Mouse (Mus musculus) neural tube, embryonic 11.5 days (tissue): Measurements from ENCODE around the gene Cbr3. TPM values are rescaled to one million over a fixed set of nuclear protein-coding genes. Genes with fewer than 3 reads are reported as not detected.

Experiments
- ATAC-seq: fragments of 200-750 bp; cut with Nextera tagmentation; 2 replicates; pipeline ENCODE4 v1.8.0; 2017; ENCODE audit warnings: moderate number of reproducible peaks, mild to moderate bottlenecking, moderate TSS enrichment, moderate library complexity; ENCODE audit not compliant: insufficient read depth, low FRiP score, low TSS enrichment
- DNase-seq: peaks from one replicate; pipeline ENCODE4 v3.0.0-alpha.2; 2015; ENCODE audit warnings: low spot score
- H3K27ac ChIP-seq: fragments of 300-500 bp; sonication (generic); 2 replicates; pipeline ENCODE4 v1.5.1; 2014; ENCODE audit warnings: low read depth, mild to moderate bottlenecking, low read length
- H3K27me3 ChIP-seq: fragments of 300-500 bp; sonication (generic); 2 replicates; pipeline ENCODE4 v1.6.1; 2014; ENCODE audit warnings: mild to moderate bottlenecking, low read length, mixed read lengths; ENCODE audit not compliant: control insufficient read depth, insufficient read depth
- H3K36me3 ChIP-seq: fragments of 300-500 bp; sonication (generic); 2 replicates; pipeline ENCODE4 v1.6.1; 2014; ENCODE audit warnings: mild to moderate bottlenecking, low read length, moderate library complexity, mixed read lengths; ENCODE audit not compliant: control insufficient read depth, insufficient read depth
- H3K4me1 ChIP-seq: fragments of 300-500 bp; sonication (generic); 2 replicates; pipeline ENCODE4 v1.6.1; 2014; ENCODE audit warnings: low read length, mixed read lengths; ENCODE audit not compliant: control insufficient read depth, insufficient read depth
- H3K4me2 ChIP-seq: fragments of 300-500 bp; sonication (generic); 2 replicates; pipeline ENCODE4 v1.6.1; 2014; ENCODE audit warnings: low read depth, mild to moderate bottlenecking, moderate library complexity
- H3K4me3 ChIP-seq: fragments of 300-500 bp; sonication (generic); 2 replicates; pipeline ENCODE4 v1.5.1; 2014; ENCODE audit warnings: low read depth, low read length
- H3K9ac ChIP-seq: fragments of 300-500 bp; sonication (generic); 2 replicates; pipeline ENCODE4 v1.6.1; 2014; ENCODE audit warnings: mild to moderate bottlenecking, low read length
- H3K9me3 ChIP-seq: fragments of 300-500 bp; sonication (generic); 2 replicates; pipeline ENCODE4 v1.6.1; 2016; ENCODE audit warnings: low read length; ENCODE audit not compliant: control insufficient read depth
- WGBS: fragments of 180-500 bp; shearing (Covaris S2); extraction: QIAGEN DNeasy Blood & Tissue Kit; methylation state at CpG from one replicate; pipeline ENCODE4 v1.1.7; 2014; 5-methylcytosine and 5-hydroxymethylcytosine counted together
- polyA plus RNA-seq: library from polyadenylated mRNA; unstranded; fragments of >200 nt; fragmentation: Nextera tagmentation; extraction: Ambion mirVana; gene quantifications from 2 replicates; pipeline ENCODE4 v1.2.1, GENCODE M21; 2014

The Cbr3 gene
- polyA plus RNA-seq, 1 experiment from 2014 or later = 1.7 TPM

DNA sequence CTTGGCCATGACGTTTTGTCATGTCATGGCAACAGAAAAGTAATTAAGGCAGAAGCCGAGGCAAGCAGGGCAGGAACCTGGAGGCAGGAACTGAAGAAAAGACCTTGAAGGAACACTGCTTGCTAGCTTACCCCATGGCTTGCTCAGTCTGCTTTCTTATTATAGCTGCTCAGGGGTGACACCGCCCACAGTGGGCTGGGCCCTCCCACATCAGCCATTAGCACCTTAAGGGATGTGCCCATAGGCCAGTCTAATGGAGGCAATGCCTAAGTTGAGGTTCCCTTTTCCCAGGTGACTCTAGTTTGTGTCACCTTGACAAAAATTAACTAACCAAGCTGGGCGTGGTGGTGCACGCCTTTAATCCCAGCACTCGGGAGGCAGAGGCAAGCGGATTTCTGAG lies 24.1 kb downstream of the Cbr3 start:
- WGBS = 91% methylated on average over 7 of the region's 7 CpGs

GRCm38 (mm10) chr16:93709217-93709616 lies 26.2 kb downstream of the Cbr3 start:
- no peaks in the 10 kb centered on the region for H3K9me3 ChIP-seq
- DNase-seq (no peak), ATAC-seq (no peak)
- H3K27ac ChIP-seq = no peak overlapping the region
- H3K9ac ChIP-seq = no peak overlapping the region
- H3K4me3 ChIP-seq = no peak overlapping the region
- H3K36me3 ChIP-seq = no peaks in the 10 kb centered on the region
- H3K4me2 ChIP-seq = no peak overlapping the region
- H3K27me3 ChIP-seq = peaks cover 11% of the 10 kb centered on the region
- WGBS = 78% methylated on average over 1 of the region's 1 CpGs
- H3K4me1 ChIP-seq = 0 out of 2 replicates have a peak, but pooled peaks cover 4% of the 10 kb centered on the region

More for the DNA sequence above, 24.1 kb downstream of the Cbr3 start:
- peaks cover 5% of the 10 kb centered on the region for H3K27me3 ChIP-seq
- no peak overlapping the region for H3K9ac ChIP-seq
- no peaks in the 10 kb centered on the region for H3K36me3 ChIP-seq
- no peaks in the 10 kb centered on the region for H3K4me1 ChIP-seq
- H3K4me2 ChIP-seq = no peak overlapping the region
- H3K4me3 ChIP-seq = no peak overlapping the region
- DNase-seq = no peak
- ATAC-seq = no peak
- H3K9me3 ChIP-seq = no peaks in the 10 kb centered on the region
- H3K27ac ChIP-seq = no peak overlapping the region

DNA sequence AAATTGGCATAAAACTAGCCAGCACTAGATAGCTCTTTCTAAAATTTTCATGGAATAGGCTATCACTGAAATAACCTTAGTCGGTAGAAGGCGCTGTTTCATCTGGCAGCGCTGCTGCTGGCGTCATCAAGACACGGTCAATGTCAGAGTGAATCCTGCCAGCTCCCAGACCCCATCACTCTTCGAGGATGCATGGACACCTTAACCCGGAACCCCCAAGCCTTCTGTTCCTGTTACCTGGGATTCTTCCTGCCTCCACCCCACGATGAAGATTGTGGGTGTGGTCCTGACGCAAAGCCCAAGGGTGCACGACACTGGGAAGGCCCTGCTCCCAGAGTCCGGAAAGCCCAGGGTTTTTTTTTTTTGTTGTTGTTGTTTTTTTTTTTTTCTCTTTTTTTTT lies 27.9 kb downstream of the Cbr3 start:
- Histone ChIP-seq H3K4me3 (peak overlapping the region; percentile 65), H3K27ac (no peak overlapping the region)
- WGBS = under 1% methylated on average over 11 of the region's 11 CpGs

GRCm38 (mm10) chr16:93711411-93712188 lies 28.6 kb downstream of the Cbr3 start, which contains the start of gene Dop1b:
TSS of gene Dop1b (plus strand) at chr16:93711904.
- Histone ChIP-seq H3K27ac (no peak within 1 kb of the TSS), H3K36me3 (no peaks in the 10 kb centered on the region), H3K27me3 (peaks cover 8% of the 10 kb centered on the region), H3K9ac (peak within 1 kb of the TSS; percentile 63), H3K4me1 (0 out of 2 replicates have a peak, but pooled peaks cover 4% of the 10 kb centered on the region), H3K4me2 (peak within 1 kb of the TSS; percentile 59), H3K9me3 (no peaks in the 10 kb centered on the region), H3K4me3 (peak within 1 kb of the TSS; percentile 65)
- under 1% methylated on average over 73 of the region's 77 CpGs for WGBS
- ATAC-seq (peak; percentile 90), DNase-seq (peak; percentile 99)

More for the DNA sequence above, 27.9 kb downstream of the Cbr3 start:
- Histone ChIP-seq H3K9me3 (no peaks in the 10 kb centered on the region), H3K27me3 (peaks cover 11% of the 10 kb centered on the region), H3K36me3 (no peaks in the 10 kb centered on the region), H3K9ac (no peak overlapping the region), H3K4me1 (0 out of 2 replicates have a peak, but pooled peaks cover 4% of the 10 kb centered on the region), H3K4me2 (peak overlapping the region; percentile 47)
- ATAC-seq (peak; percentile 24), DNase-seq (peak; percentile 69)

GRCm38 (mm10) chr16:93712189-93712885 lies 29.3 kb downstream of the Cbr3 start:
- no peak; the same call in 1 of the 2 replicates for ATAC-seq
- Histone ChIP-seq H3K9me3 (no peaks in the 10 kb centered on the region), H3K27ac (no peak overlapping the region), H3K4me3 (peak overlapping the region; percentile 65), H3K4me1 (peaks cover 4% of the 10 kb centered on the region; the same call in 1 of the 2 replicates), H3K4me2 (peak overlapping the region; percentile 59), H3K36me3 (no peaks in the 10 kb centered on the region), H3K27me3 (peaks cover 6% of the 10 kb centered on the region; the same call in 1 of the 2 replicates), H3K9ac (peak overlapping the region; percentile 63)
- DNase-seq = no peak
- WGBS = 11% methylated on average over 31 of the region's 31 CpGs

- Histone ChIP-seq H3K4me1 (peaks cover 4% of the 10 kb centered on the region; the same call in 1 of the 2 replicates), H3K4me2 (peak overlapping the region; percentile 59), H3K9ac (no peak overlapping the region; the same call in 1 of the 2 replicates), H3K36me3 (no peaks in the 10 kb centered on the region), H3K9me3 (no peaks in the 10 kb centered on the region), H3K4me3 (peak overlapping the region; percentile 65), H3K27ac (no peak overlapping the region), H3K27me3 (peaks cover 6% of the 10 kb centered on the region; the same call in 1 of the 2 replicates)
- 86% methylated on average over 7 of the region's 7 CpGs for whole genome bisulfite sequencing
- no peak for DNase-seq
- no peak for ATAC-seq
Measured at GRCm38 (mm10) chr16:93712966-93713365, 30.0 kb downstream of the Cbr3 start.

DNA sequence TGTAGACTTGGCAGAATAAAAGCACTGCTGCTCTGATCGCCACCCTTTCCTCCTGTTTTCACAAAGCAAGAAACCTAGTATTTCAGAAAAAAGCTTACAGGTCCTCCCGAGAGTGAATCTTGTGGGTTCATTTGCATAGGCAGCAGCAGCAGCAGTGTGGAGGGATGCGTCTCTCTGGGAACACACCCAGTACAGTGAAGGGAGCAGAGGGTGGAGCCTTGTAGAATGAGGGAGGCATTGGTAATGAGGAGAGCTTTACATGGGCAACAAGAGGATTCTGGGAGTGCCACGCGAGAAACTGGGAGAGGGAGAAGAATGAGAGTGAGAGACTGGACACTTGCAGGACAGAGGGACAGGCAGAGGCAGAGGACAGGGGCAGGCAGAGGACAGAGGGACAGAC lies 31.4 kb downstream of the Cbr3 start:
- 37% methylated on average over 5 of the region's 5 CpGs for WGBS
- ATAC-seq (no peak), DNase-seq (no peak)
- Histone ChIP-seq H3K4me3 (no peak overlapping the region), H3K9ac (no peak overlapping the region), H3K36me3 (no peaks in the 10 kb centered on the region), H3K4me2 (no peak overlapping the region), H3K9me3 (no peaks in the 10 kb centered on the region), H3K27ac (no peak overlapping the region), H3K27me3 (peaks cover 6% of the 10 kb centered on the region; the same call in 1 of the 2 replicates), H3K4me1 (peaks cover 4% of the 10 kb centered on the region; the same call in 1 of the 2 replicates)

GRCm38 (mm10) chr16:93715826-93716225 lies 32.8 kb downstream of the Cbr3 start:
- no peak overlapping the region for H3K4me2 ChIP-seq
- no peak overlapping the region for H3K27ac ChIP-seq
- no peak overlapping the region for H3K9ac ChIP-seq
- H3K4me1 ChIP-seq = peaks cover 4% of the 10 kb centered on the region; the same call in 1 of the 2 replicates
- no peaks in the 10 kb centered on the region for H3K36me3 ChIP-seq
- H3K4me3 ChIP-seq = no peak overlapping the region
- no peaks in the 10 kb centered on the region for H3K9me3 ChIP-seq
- ATAC-seq (no peak), DNase-seq (no peak)
- WGBS = 91% methylated on average over 6 of the region's 6 CpGs
- H3K27me3 ChIP-seq = peaks cover 6% of the 10 kb centered on the region; the same call in 1 of the 2 replicates
